Mouse (Mus musculus) MEL (cell line): ENCODE measurements at regions not wholly inside any gene's neighbourhood (a gene's known extent, or its start where the extent isn't known, plus 50 kb on each side); places are given as distances from the start of the nearest gene placed in this dataset.

Source experiments
- DNase-seq: peaks from one replicate; pipeline ENCODE4 v3.0.0; 2011; ENCODE audit warnings: low read depth, low spot score
- H3K27ac ChIP-seq: 2 replicates; pipeline ENCODE4 v1.5.1; 2012; ENCODE audit warnings: low read depth, mild to moderate bottlenecking, control low read depth, low read length, moderate library complexity; ENCODE audit not compliant: control insufficient read depth
- H3K27me3 ChIP-seq, 2 experiments: fragments of 150-350 bp in 1 of 2; sonication (generic) in 1 of 2; 2 replicates each; pipeline ENCODE4 v1.6.1; 2012; ENCODE audit warnings: low read length in 2 of 2, mild to moderate bottlenecking in 2 of 2, improper control_type of control experiment in 1 of 2, moderate library complexity in 1 of 2; ENCODE audit not compliant: insufficient read depth in 2 of 2, control insufficient read depth in 1 of 2
- H3K36me3 ChIP-seq, 2 experiments: 2 replicates each; pipeline ENCODE4 v1.6.1; 2012 to 2014; ENCODE audit warnings: low read length in 2 of 2, improper control_type of control experiment in 1 of 2, inconsistent platforms in 1 of 2, mild to moderate bottlenecking in 1 of 2; ENCODE audit not compliant: insufficient read depth in 2 of 2, control insufficient read depth in 1 of 2
- H3K4me1 ChIP-seq, 2 experiments: fragments of 150-350 bp in 1 of 2; sonication (generic) in 1 of 2; 2 replicates each; pipeline ENCODE4 v1.6.1; 2012; ENCODE audit warnings: low read length in 2 of 2, improper control_type of control experiment in 1 of 2, mild to moderate bottlenecking in 1 of 2; ENCODE audit not compliant: insufficient read depth in 2 of 2, control insufficient read depth in 1 of 2
- H3K4me3 ChIP-seq, 2 experiments: fragments of 150-350 bp in 1 of 2; sonication (generic) in 1 of 2; 2 replicates each; pipeline ENCODE4 v1.5.1; 2012; ENCODE audit warnings: low read depth in 2 of 2, low read length in 2 of 2, mild to moderate bottlenecking in 2 of 2, moderate library complexity in 2 of 2, control low read depth in 1 of 2, improper control_type of control experiment in 1 of 2; ENCODE audit not compliant: control insufficient read depth in 1 of 2, insufficient read depth in 1 of 2
- H3K79me2 ChIP-seq: 2 replicates; pipeline ENCODE4 v1.6.1; 2012; ENCODE audit warnings: mild to moderate bottlenecking, low read length, moderate library complexity; ENCODE audit not compliant: control insufficient read depth, poor library complexity, insufficient read depth
- H3K9ac ChIP-seq: 2 replicates; pipeline ENCODE4 v1.6.1; 2012; ENCODE audit warnings: low read depth, mild to moderate bottlenecking, control low read depth, low read length, moderate library complexity; ENCODE audit not compliant: control insufficient read depth, poor library complexity, severe bottlenecking
- H3K9me3 ChIP-seq: fragments of 150-350 bp; sonication (generic); replicated peaks from 2 replicates; pipeline ENCODE4 v1.6.1; 2012; ENCODE audit warnings: mild to moderate bottlenecking, low read length, improper control_type of control experiment, moderate library complexity; ENCODE audit not compliant: insufficient read depth
- CHD1 ChIP-seq: IDR thresholded peaks from 2 replicates; pipeline ENCODE4 v1.6.1; 2012; ENCODE audit warnings: low read depth, mild to moderate bottlenecking, inconsistent platforms, low read length, improper control_type of control experiment
- CTCF ChIP-seq, 3 experiments: IDR thresholded peaks in 2 of 3; conservative IDR thresholded peaks in 1 of 3; 2 replicates each; pipeline ENCODE4 v1.5.1; 2011 to 2012; ENCODE audit warnings: low read length in 3 of 3, low read depth in 2 of 3, mild to moderate bottlenecking in 2 of 3, improper control_type of control experiment in 1 of 3, inconsistent platforms in 1 of 3, mixed read lengths in 1 of 3, moderate library complexity in 1 of 3; ENCODE audit not compliant: control insufficient read depth in 1 of 3, insufficient read depth in 1 of 3, poor library complexity in 1 of 3, severe bottlenecking in 1 of 3
- E2F4 ChIP-seq: IDR thresholded peaks from 2 replicates; pipeline ENCODE4 v1.6.1; 2011; ENCODE audit warnings: low read depth, low read length, improper control_type of control experiment, borderline replicate concordance
- ELF1 ChIP-seq: IDR thresholded peaks from 2 replicates; pipeline ENCODE4 v1.6.1; 2014; ENCODE audit warnings: low read depth, mild to moderate bottlenecking, inconsistent platforms, low read length, improper control_type of control experiment, moderate library complexity
- EP300 ChIP-seq, 2 experiments: IDR thresholded peaks; 2 replicates each; pipeline ENCODE4 v1.6.1; 2011; ENCODE audit warnings: improper control_type of control experiment in 2 of 2, low read length in 2 of 2, low read depth in 1 of 2, mild to moderate bottlenecking in 1 of 2
- GATA1 ChIP-seq: IDR thresholded peaks from 2 replicates; pipeline ENCODE4 v1.6.1; 2011; ENCODE audit warnings: low read depth, low read length, improper control_type of control experiment
- HCFC1 ChIP-seq: IDR thresholded peaks from 2 replicates; pipeline ENCODE4 v1.6.1; 2012; ENCODE audit warnings: low read depth, mild to moderate bottlenecking, inconsistent platforms, low read length, improper control_type of control experiment, moderate library complexity
- MAX ChIP-seq: IDR thresholded peaks from 2 replicates; pipeline ENCODE4 v1.6.1; 2011; ENCODE audit warnings: low read length, improper control_type of control experiment
- MYB ChIP-seq: IDR thresholded peaks from 2 replicates; pipeline ENCODE4 v1.6.1; 2011; ENCODE audit warnings: mild to moderate bottlenecking, low read depth, low read length, improper control_type of control experiment
- NELFE ChIP-seq: IDR thresholded peaks from 2 replicates; pipeline ENCODE4 v1.6.1; 2011; ENCODE audit warnings: low read depth, low read length, improper control_type of control experiment
- NRF1 ChIP-seq: IDR thresholded peaks from 2 replicates; pipeline ENCODE4 v1.6.1; 2014; ENCODE audit warnings: low read depth, mild to moderate bottlenecking, inconsistent platforms, low read length, improper control_type of control experiment, moderate library complexity; ENCODE audit not compliant: poor library complexity, insufficient read depth, severe bottlenecking
- POLR2A ChIP-seq, 2 experiments: IDR thresholded peaks; 2 replicates each; pipeline ENCODE4 v1.6.1; 2011 to 2012; ENCODE audit warnings: low read length in 2 of 2, mild to moderate bottlenecking in 2 of 2, control low read depth in 1 of 2, improper control_type of control experiment in 1 of 2, low read depth in 1 of 2, moderate library complexity in 1 of 2; ENCODE audit not compliant: control insufficient read depth in 1 of 2, insufficient read depth in 1 of 2, poor library complexity in 1 of 2
- RAD21 ChIP-seq: IDR thresholded peaks from 2 replicates; pipeline ENCODE4 v1.6.1; 2011; ENCODE audit warnings: mild to moderate bottlenecking, low read depth, low read length, improper control_type of control experiment
- SIN3A ChIP-seq: IDR thresholded peaks from 2 replicates; pipeline ENCODE4 v1.6.1; 2012; ENCODE audit warnings: low read length, improper control_type of control experiment, inconsistent platforms
- TAL1 ChIP-seq: IDR thresholded peaks from 2 replicates; pipeline ENCODE4 v1.6.1; 2012; ENCODE audit warnings: mild to moderate bottlenecking, inconsistent platforms, low read length, moderate library complexity, mixed read lengths
- TBP ChIP-seq: IDR thresholded peaks from 2 replicates; pipeline ENCODE4 v1.8.0; 2011; ENCODE audit warnings: low read depth, low read length, improper control_type of control experiment
- TCF12 ChIP-seq: IDR thresholded peaks from 2 replicates; pipeline ENCODE4 v1.6.1; 2014; ENCODE audit warnings: low read depth, mild to moderate bottlenecking, inconsistent platforms, low read length, improper control_type of control experiment, moderate library complexity
- UBTF ChIP-seq: IDR thresholded peaks from 2 replicates; pipeline ENCODE4 v1.6.1; 2012; ENCODE audit warnings: low read depth, mild to moderate bottlenecking, inconsistent platforms, low read length, improper control_type of control experiment, moderate library complexity, borderline replicate concordance; ENCODE audit not compliant: insufficient read depth
- USF1 ChIP-seq: IDR thresholded peaks from 2 replicates; pipeline ENCODE4 v1.6.1; 2014; ENCODE audit warnings: low read depth, mild to moderate bottlenecking, inconsistent platforms, low read length, improper control_type of control experiment, moderate library complexity
- USF2 ChIP-seq, 2 experiments: IDR thresholded peaks; 2 replicates each; pipeline ENCODE4 v1.6.1; 2011 to 2012; ENCODE audit warnings: improper control_type of control experiment in 2 of 2, low read length in 2 of 2, borderline replicate concordance in 1 of 2, inconsistent platforms in 1 of 2, low read depth in 1 of 2, mild to moderate bottlenecking in 1 of 2; ENCODE audit not compliant: insufficient read depth in 1 of 2
- ZKSCAN1 ChIP-seq: IDR thresholded peaks from 2 replicates; pipeline ENCODE4 v1.6.1; 2012; ENCODE audit warnings: low read depth, mild to moderate bottlenecking, inconsistent platforms, low read length, improper control_type of control experiment, moderate library complexity
- ZMIZ1 ChIP-seq: IDR thresholded peaks from 2 replicates; pipeline ENCODE4 v1.6.1; 2012; ENCODE audit warnings: low read depth, mild to moderate bottlenecking, inconsistent platforms, low read length, improper control_type of control experiment, moderate library complexity

DNA sequence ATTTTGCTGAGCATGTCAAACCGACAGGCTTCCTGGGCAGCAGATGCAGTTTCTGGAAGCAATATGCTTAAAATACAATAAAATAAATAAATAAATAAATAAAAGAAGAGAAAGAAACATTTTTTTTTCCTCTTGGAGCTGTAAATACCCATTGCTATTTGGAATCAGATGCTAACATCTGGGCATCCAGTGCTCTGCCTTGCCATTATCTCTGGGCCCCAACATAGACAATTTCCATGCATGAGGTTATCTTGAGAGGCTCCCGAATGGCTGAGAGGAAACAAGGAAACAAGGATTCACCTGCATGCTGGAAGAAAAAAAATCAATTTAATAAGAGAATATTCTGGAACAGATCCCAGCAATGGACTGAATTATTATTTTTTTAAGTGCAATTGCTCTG, 120.0 kb upstream of the Meis1 start:
- H3K4me3 ChIP-seq: no peak overlapping the region
- H3K9ac ChIP-seq: no peak overlapping the region
- no peak for TF ChIP-seq E2F4
- no peak for TF ChIP-seq NRF1
- TF ChIP-seq MYB: no peak
- peak; percentile 51 to 70; a peak in 3 of 4 replicates for TF ChIP-seq EP300 (IDR thresholded peaks at IDR 0.05; ENCODE audit: low read depth in 1 of 2, low read length in 2 of 2)
- no peak for TF ChIP-seq CTCF (IDR thresholded peaks at IDR 0.05 in 2 of 3, conservative IDR thresholded peaks at IDR 0.05 in 1 of 3; ENCODE audit: control insufficient read depth in 1 of 3, insufficient read depth in 1 of 3, low read depth in 2 of 3, low read length in 3 of 3, poor library complexity in 1 of 3, severe bottlenecking in 1 of 3)
- TF ChIP-seq MAX: no peak
- peak; percentile 29; the same call in 1 of the 2 replicates for TF ChIP-seq TAL1
- TF ChIP-seq CHD1: no peak
- no peak for TF ChIP-seq POLR2A (IDR thresholded peaks at IDR 0.05; ENCODE audit: control insufficient read depth in 1 of 2, insufficient read depth in 1 of 2, low read depth in 1 of 2, low read length in 2 of 2, poor library complexity in 1 of 2)
- peak; percentile 40; the same call in 1 of the 2 replicates for TF ChIP-seq TCF12
- TF ChIP-seq RAD21: no peak
- peak; percentile 80 for TF ChIP-seq GATA1

DNA sequence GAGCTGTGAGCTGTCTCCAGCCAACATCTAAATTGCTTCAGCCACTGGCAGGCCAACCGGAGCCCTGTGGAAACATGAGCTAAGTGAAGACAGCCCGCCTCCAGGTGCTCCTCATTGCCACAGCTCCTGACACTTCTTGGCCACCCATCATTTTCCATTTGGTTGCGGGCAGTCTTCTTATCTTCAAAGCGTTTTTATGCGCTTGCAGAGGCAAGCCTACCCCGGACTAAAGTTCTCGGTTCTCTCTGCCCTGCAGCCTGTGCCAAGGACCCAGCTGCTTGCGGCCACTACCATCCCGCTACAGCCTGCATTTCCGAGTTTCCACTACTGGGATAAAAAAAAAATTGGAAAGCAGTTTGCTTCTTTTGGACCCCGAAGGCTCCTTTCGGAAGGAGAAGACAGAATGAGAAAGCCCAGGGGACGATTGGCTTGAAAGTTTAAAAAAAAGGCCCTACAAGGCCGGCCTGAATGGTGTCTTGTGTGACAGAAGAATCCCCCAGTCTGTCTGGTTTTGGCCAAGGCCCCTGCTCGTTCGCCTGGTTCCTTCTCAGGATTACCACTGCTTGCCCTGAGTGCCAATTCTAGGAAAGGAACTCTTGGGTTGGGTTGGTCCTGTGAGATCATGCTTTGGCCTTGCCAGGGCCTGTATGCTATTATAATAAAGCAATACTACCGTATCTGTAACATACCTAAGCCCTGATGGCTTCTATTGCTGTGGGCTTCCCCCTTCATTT, 124.6 kb upstream of the Meis1 start:
- H3K4me1 ChIP-seq: peaks cover 30% of the 10 kb centered on the region in 2 experiments
- no peak overlapping the region for H3K4me3 ChIP-seq
- no peaks in the 10 kb centered on the region for H3K79me2 ChIP-seq
- no peak for DNase-seq
- H3K27me3 ChIP-seq: no peaks in the 10 kb centered on the region
- H3K9me3 ChIP-seq: no peaks in the 10 kb centered on the region
- H3K27ac ChIP-seq: no peak overlapping the region; the same call in 1 of the 2 replicates
- H3K36me3 ChIP-seq: peaks cover 0 to 50% of the 10 kb centered on the region in 2 experiments; a peak in 2 of 4 replicates
- TF ChIP-seq UBTF: no peak
- no peak for TF ChIP-seq RAD21
- no peak for TF ChIP-seq NRF1
- no peak for TF ChIP-seq ZMIZ1
- no peak for TF ChIP-seq GATA1
- no peak for TF ChIP-seq HCFC1
- no peak for TF ChIP-seq MYB
- TF ChIP-seq NELFE: no peak
- TF ChIP-seq E2F4: no peak
- TF ChIP-seq ELF1: no peak
- no peak for TF ChIP-seq USF2 (IDR thresholded peaks at IDR 0.05; ENCODE audit: borderline replicate concordance in 1 of 2, insufficient read depth in 1 of 2, low read depth in 1 of 2, low read length in 2 of 2)
- TF ChIP-seq EP300 (IDR thresholded peaks at IDR 0.05; ENCODE audit: low read depth in 1 of 2, low read length in 2 of 2): no peak
- TF ChIP-seq ZKSCAN1: no peak
- TF ChIP-seq USF1: no peak
- no peak for TF ChIP-seq TBP
- TF ChIP-seq SIN3A: no peak
- no peak overlapping the region for H3K9ac ChIP-seq

More for the DNA sequence above, 120.0 kb upstream of the Meis1 start:
- Histone ChIP-seq H3K79me2 (no peaks in the 10 kb centered on the region), H3K4me1 (peaks cover 14 to 22% of the 10 kb centered on the region in 2 experiments), H3K27ac (no peak overlapping the region), H3K27me3 (no peaks in the 10 kb centered on the region), H3K9me3 (no peaks in the 10 kb centered on the region), H3K36me3 (peaks cover 0 to 42% of the 10 kb centered on the region in 2 experiments; a peak in 2 of 4 replicates)
- no peak for DNase-seq
